Mouse (Mus musculus): ENCODE results near the gene Myb. TPM values are rescaled to one million over a fixed set of nuclear protein-coding genes. Genes with fewer than 3 reads are reported as not detected.

Gene Myb
- total and polyA plus RNA-seq, 3 experiments: 133 to 245 (median 155) TPM

GRCm38 (mm10) chr10:21092501-21093270, 68.1 kb downstream of the Myb start:
- no peak overlapping the region for H3K27ac ChIP-seq (ENCODE audit: control insufficient read depth, low read depth, low read length)
- H3K27me3 ChIP-seq (ENCODE audit: control insufficient read depth in 1 of 2, insufficient read depth in 2 of 2, low read length in 2 of 2): no peaks in the 10 kb centered on the region
- H3K9me3 ChIP-seq (replicated peaks; ENCODE audit: insufficient read depth, low read length): no peaks in the 10 kb centered on the region
- H3K36me3 ChIP-seq (ENCODE audit: control insufficient read depth in 1 of 2, insufficient read depth in 2 of 2, low read length in 2 of 2): no peaks in the 10 kb centered on the region
- H3K79me2 ChIP-seq (ENCODE audit: control insufficient read depth, insufficient read depth, low read length, poor library complexity): no peaks in the 10 kb centered on the region
- H3K4me1 ChIP-seq (ENCODE audit: control insufficient read depth in 1 of 2, insufficient read depth in 2 of 2, low read length in 2 of 2): peaks cover 0 to 3% of the 10 kb centered on the region in 2 experiments; a peak in 2 of 4 replicates
- no peak for DNase-seq (ENCODE audit: low read depth, low spot score)
- no peak overlapping the region for H3K9ac ChIP-seq (ENCODE audit: control insufficient read depth, low read depth, low read length, poor library complexity, severe bottlenecking)
- H3K4me3 ChIP-seq (ENCODE audit: control insufficient read depth in 1 of 2, insufficient read depth in 1 of 2, low read depth in 2 of 2, low read length in 2 of 2): no peak overlapping the region
- TF ChIP-seq USF1 (IDR thresholded peaks at IDR 0.05; ENCODE audit: low read depth, low read length) (no peak), SIN3A (IDR thresholded peaks at IDR 0.05; ENCODE audit: low read length) (no peak), EP300 (IDR thresholded peaks at IDR 0.05; ENCODE audit: low read depth in 1 of 2, low read length in 2 of 2) (no peak), TCF12 (IDR thresholded peaks at IDR 0.05; ENCODE audit: low read depth, low read length) (no peak), POLR2A (IDR thresholded peaks at IDR 0.05; ENCODE audit: control insufficient read depth in 1 of 2, insufficient read depth in 1 of 2, low read depth in 1 of 2, low read length in 2 of 2, poor library complexity in 1 of 2) (no peak), POLR2AphosphoS5 (IDR thresholded peaks at IDR 0.05; ENCODE audit: borderline replicate concordance, low read depth, low read length) (no peak), GABPA (IDR thresholded peaks at IDR 0.05; ENCODE audit: low read depth, low read length) (no peak), MAZ (IDR thresholded peaks at IDR 0.05; ENCODE audit: low read depth, low read length) (no peak), TAL1 (IDR thresholded peaks at IDR 0.05; ENCODE audit: low read length) (no peak), MYC (IDR thresholded peaks at IDR 0.05; ENCODE audit: low read depth, low read length) (no peak), ZC3H11A (IDR thresholded peaks at IDR 0.05; ENCODE audit: low read depth, low read length) (no peak), HCFC1 (IDR thresholded peaks at IDR 0.05; ENCODE audit: low read depth, low read length) (no peak), RAD21 (IDR thresholded peaks at IDR 0.05; ENCODE audit: low read depth, low read length) (no peak), ZMIZ1 (IDR thresholded peaks at IDR 0.05; ENCODE audit: low read depth, low read length) (no peak)

GRCm38 (mm10) chr10:21090922-21091700, 69.7 kb downstream of the Myb start:
- no peak for DNase-seq (ENCODE audit: low read depth, low spot score)
- Histone ChIP-seq H3K9me3 (replicated peaks; ENCODE audit: insufficient read depth, low read length) (no peaks in the 10 kb centered on the region), H3K27ac (ENCODE audit: control insufficient read depth, low read depth, low read length) (no peak overlapping the region), H3K4me1 (ENCODE audit: control insufficient read depth in 1 of 2, insufficient read depth in 2 of 2, low read length in 2 of 2) (peaks cover 1 to 3% of the 10 kb centered on the region in 2 experiments; a peak in 3 of 4 replicates), H3K27me3 (ENCODE audit: control insufficient read depth in 1 of 2, insufficient read depth in 2 of 2, low read length in 2 of 2) (no peaks in the 10 kb centered on the region), H3K36me3 (ENCODE audit: control insufficient read depth in 1 of 2, insufficient read depth in 2 of 2, low read length in 2 of 2) (no peaks in the 10 kb centered on the region), H3K9ac (ENCODE audit: control insufficient read depth, low read depth, low read length, poor library complexity, severe bottlenecking) (no peak overlapping the region), H3K79me2 (ENCODE audit: control insufficient read depth, insufficient read depth, low read length, poor library complexity) (no peaks in the 10 kb centered on the region), H3K4me3 (ENCODE audit: control insufficient read depth in 1 of 2, insufficient read depth in 1 of 2, low read depth in 2 of 2, low read length in 2 of 2) (no peak overlapping the region)
- TF ChIP-seq GATA1 (IDR thresholded peaks at IDR 0.05; ENCODE audit: low read depth, low read length) (no peak), TBP (IDR thresholded peaks at IDR 0.05; ENCODE audit: low read depth, low read length) (no peak), MXI1 (IDR thresholded peaks at IDR 0.05; ENCODE audit: low read depth, low read length) (no peak), MAZ (IDR thresholded peaks at IDR 0.05; ENCODE audit: low read depth, low read length) (no peak), MAX (IDR thresholded peaks at IDR 0.05; ENCODE audit: low read length) (no peak), MAFK (IDR thresholded peaks at IDR 0.05; ENCODE audit: borderline replicate concordance, low read depth, low read length) (no peak), RAD21 (IDR thresholded peaks at IDR 0.05; ENCODE audit: low read depth, low read length) (no peak), NRF1 (IDR thresholded peaks at IDR 0.05; ENCODE audit: insufficient read depth, low read depth, low read length, poor library complexity, severe bottlenecking) (no peak), GABPA (IDR thresholded peaks at IDR 0.05; ENCODE audit: low read depth, low read length) (no peak)

Data from MEL (cell line).